ENCODE assay signal across 18 mouse cellular contexts in the genomic region with DNA sequence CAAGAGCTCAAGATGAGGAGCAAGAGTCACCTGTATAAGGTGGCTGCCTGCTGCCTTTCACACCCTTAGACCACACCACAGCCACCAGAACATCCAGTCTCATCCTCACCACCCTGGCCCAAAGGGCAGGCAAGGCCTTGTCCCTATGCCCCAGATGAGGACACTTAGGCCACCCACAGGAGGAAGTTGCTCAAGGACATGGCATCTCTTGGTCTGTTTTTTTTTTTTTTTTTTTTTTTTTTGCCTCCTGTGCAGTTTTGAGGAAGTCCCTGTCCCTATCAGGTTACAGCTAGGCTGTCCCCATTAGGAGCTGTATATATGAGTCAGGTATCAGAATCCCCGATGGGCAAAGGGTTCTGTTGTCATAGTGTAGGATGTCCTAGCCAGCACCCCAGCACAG. TPM values are rescaled to one million over a fixed set of nuclear protein-coding genes. Genes with fewer than 3 reads are reported as not detected.
DNase-seq lines count a peak whose midpoint lies in the region; ATAC-seq lines count a peak whose summit lies in the region.
"Had no signal": no experiment of that assay in that cellular context is flagged by ENCODE, and none has a peak within 500 bp of the region (broad histone marks: within the 10 kb centered on the region; RNA-seq: fewer than 3 reads in every experiment).

No protein-coding gene starts in this region.

- ATAC-seq in common myeloid progenitor, adult 5-6 weeks (replicated peaks; ENCODE audit: low read depth, poor library complexity, severe bottlenecking) = peak; percentile 62
- peak; percentile 59 for ATAC-seq in megakaryocyte, adult 5-6 weeks (ENCODE audit: poor library complexity, severe bottlenecking)
- no peak for ATAC-seq in hindbrain, embryonic 16.5 days
- ATAC-seq: forebrain, embryonic 13.5 days had no signal

- no peak overlapping the region for H3K4me2 ChIP-seq in hindbrain, embryonic 16.5 days (ENCODE audit: low read length)
- H3K4me2 ChIP-seq: embryonic facial prominence, embryonic 13.5 days; forebrain, embryonic 13.5 days; hindbrain, embryonic 14.5 days; limb, embryonic 13.5 days had no signal

- 78% methylated on average over 1 of the region's 1 CpGs for WGBS in hindbrain, embryonic 16.5 days

- H3K9me3 ChIP-seq in hindbrain, embryonic 16.5 days (ENCODE audit: control insufficient read depth, low read length) = no peaks in the 10 kb centered on the region
- H3K9me3 ChIP-seq: embryonic facial prominence, embryonic 13.5 days; forebrain, embryonic 13.5 days; limb, embryonic 13.5 days had no signal

- H3K36me3 ChIP-seq in hindbrain, embryonic 16.5 days (ENCODE audit: control insufficient read depth, insufficient read depth, low read length) = no peaks in the 10 kb centered on the region
- H3K36me3 ChIP-seq: embryonic facial prominence, embryonic 13.5 days; limb, embryonic 13.5 days had no signal

- no peak overlapping the region for H3K9ac ChIP-seq in hindbrain, embryonic 16.5 days (ENCODE audit: low read depth, low read length)
- H3K9ac ChIP-seq: embryonic facial prominence, embryonic 13.5 days; forebrain, embryonic 13.5 days; hindbrain, embryonic 14.5 days; limb, embryonic 13.5 days had no signal

- H3K27ac ChIP-seq in hindbrain, embryonic 16.5 days (ENCODE audit: low read depth, low read length) = no peak overlapping the region
- H3K27ac ChIP-seq: embryonic facial prominence, embryonic 13.5 days; forebrain, embryonic 13.5 days; hindbrain, embryonic 14.5 days; limb, embryonic 13.5 days had no signal

- no peaks in the 10 kb centered on the region for H3K27me3 ChIP-seq in hindbrain, embryonic 16.5 days (replicated peaks; ENCODE audit: control insufficient read depth, insufficient read depth, low read length)
- H3K27me3 ChIP-seq: embryonic facial prominence, embryonic 13.5 days; forebrain, embryonic 13.5 days; limb, embryonic 13.5 days had no signal

- intact Hi-C loops in heart, postnatal 25 days (cut with DNase I) = loop anchor here (2.0 kb wide), 1 partner anchor 14 kb away; no protein-coding TSS in a partner anchor

- H3K4me1 ChIP-seq in hindbrain, embryonic 16.5 days (ENCODE audit: control insufficient read depth, insufficient read depth, low read depth, low read length) = no peaks in the 10 kb centered on the region
- H3K4me1 ChIP-seq: limb, embryonic 13.5 days had no signal

- no peak overlapping the region for H3K4me3 ChIP-seq in hindbrain, embryonic 16.5 days (ENCODE audit: low read length)
- H3K4me3 ChIP-seq: embryonic facial prominence, embryonic 13.5 days; forebrain, embryonic 13.5 days; limb, embryonic 13.5 days had no signal

- DNase-seq in heart, adult 11 months = peak; percentile 93
- no peak for DNase-seq in heart, postnatal 25 days (ENCODE audit: low spot score)
- peak; percentile 94 for DNase-seq in 416B (ENCODE audit: low read depth)
- no peak for DNase-seq in ovary, postnatal 14 days (ENCODE audit: low spot score)
- DNase-seq in frontal cortex, adult 2 months (ENCODE audit: extremely low spot score in 1 of 2, low spot score in 1 of 2) = no peak
- DNase-seq: cerebellum, postnatal 25 days; gastrocnemius, postnatal 14 days; kidney, adult 8-10 months; spleen, adult 18-20 months had no signal

RNA-seq across cellular contexts. Expression of a gene that starts 11.4 kb away (rescaled TPM):
- 100 to 1,000 TPM; 692 to 727 TPM for total RNA-seq in heart, postnatal 25 days (2021)
- total RNA-seq in common myeloid progenitor, adult 5-6 weeks (2017) = 114 and 134 TPM in 2 replicates
- 193 and 197 TPM in 2 replicates for total RNA-seq in megakaryocyte, adult 5-6 weeks (2015)
- 218 and 236 TPM in 2 replicates for total RNA-seq in megakaryocyte, adult 5-6 weeks (2017)
- 356 and 378 TPM in 2 replicates for polyA plus RNA-seq in hindbrain, embryonic 16.5 days (2015; fragmentation: Nextera tagmentation; extraction: Ambion mirVana)
- polyA plus RNA-seq in frontal cortex, adult 2 months (2012; rRNA removed) = 383 and 391 TPM in 2 replicates

RNA-seq across cellular contexts. Expression of a gene that starts 16.8 kb away (rescaled TPM):
- total RNA-seq in heart, postnatal 25 days (2021) = 1 to 10 TPM; 3.0 to 4.1 TPM
- total RNA-seq in common myeloid progenitor, adult 5-6 weeks (2017) = 12.4 and 58.4 TPM in 2 replicates
- not detected in 2 replicates for total RNA-seq in megakaryocyte, adult 5-6 weeks (2015)
- 24.9 and 36.8 TPM in 2 replicates for total RNA-seq in megakaryocyte, adult 5-6 weeks (2017)
- polyA plus RNA-seq in hindbrain, embryonic 16.5 days (2015; fragmentation: Nextera tagmentation; extraction: Ambion mirVana) = 6.4 TPM in 1 of 2 replicates, not detected in the other
- polyA plus RNA-seq in frontal cortex, adult 2 months (2012; rRNA removed) = 0.17 and 0.40 TPM in 2 replicates
- polyA plus RNA-seq: embryonic facial prominence, embryonic 13.5 days; forebrain, embryonic 13.5 days; heart, embryonic 14.5 days; hindbrain, embryonic 14.5 days; limb, embryonic 13.5 days had no signal

RNA-seq across cellular contexts. Expression of a gene that starts 25.7 kb away (rescaled TPM):
- total RNA-seq in heart, postnatal 25 days (2021) = 1 to 10 TPM; 1.8 to 2.0 TPM
- not detected in 2 replicates for total RNA-seq in common myeloid progenitor, adult 5-6 weeks (2017)
- 2.1 and 3.6 TPM in 2 replicates for total RNA-seq in megakaryocyte, adult 5-6 weeks (2015)
- 0.48 and 1.4 TPM in 2 replicates for total RNA-seq in megakaryocyte, adult 5-6 weeks (2017)
- 13.3 and 14.9 TPM in 2 replicates for polyA plus RNA-seq in hindbrain, embryonic 16.5 days (2015; fragmentation: Nextera tagmentation; extraction: Ambion mirVana)
- 36.7 and 45.5 TPM in 2 replicates for polyA plus RNA-seq in frontal cortex, adult 2 months (2012; rRNA removed)

RNA-seq across cellular contexts. Expression of a gene that starts 35.4 kb away (rescaled TPM):
- not detected for total RNA-seq in heart, postnatal 25 days (2021)
- not detected in 2 replicates for total RNA-seq in common myeloid progenitor, adult 5-6 weeks (2017)
- 0.39 TPM in 1 of 2 replicates, not detected in the other for total RNA-seq in megakaryocyte, adult 5-6 weeks (2015)
- not detected in 2 replicates for total RNA-seq in megakaryocyte, adult 5-6 weeks (2017)
- polyA plus RNA-seq in hindbrain, embryonic 16.5 days (2015; fragmentation: Nextera tagmentation; extraction: Ambion mirVana) = not detected in 2 replicates
- not detected in 2 replicates for polyA plus RNA-seq in frontal cortex, adult 2 months (2012; rRNA removed)
- total RNA-seq: gastrocnemius, postnatal 14 days; layer of hippocampus, postnatal 14 days had no signal
- polyA plus RNA-seq: forebrain, embryonic 13.5 days; heart, embryonic 14.5 days; hindbrain, embryonic 14.5 days had no signal

RNA-seq across cellular contexts. Expression of a gene that starts 42.4 kb away (rescaled TPM):
- total RNA-seq in heart, postnatal 25 days (2021) = 1 to 10 TPM; 4.4 to 7.1 TPM
- total RNA-seq in common myeloid progenitor, adult 5-6 weeks (2017) = 1.8 and 3.7 TPM in 2 replicates
- total RNA-seq in megakaryocyte, adult 5-6 weeks (2015) = 18.8 and 20.9 TPM in 2 replicates
- total RNA-seq in megakaryocyte, adult 5-6 weeks (2017) = 25.6 and 27.6 TPM in 2 replicates
- polyA plus RNA-seq in hindbrain, embryonic 16.5 days (2015; fragmentation: Nextera tagmentation; extraction: Ambion mirVana) = 2.0 and 22.5 TPM in 2 replicates
- polyA plus RNA-seq in frontal cortex, adult 2 months (2012; rRNA removed) = 1.7 and 2.0 TPM in 2 replicates

Comparison
In these comparisons a context has a peak if more than half of its experiments do, and no peak if none do; other contexts are left out.
1. DNase-seq: peak in heart, adult 11 months (single experiment) and 416B (single experiment); none in heart, postnatal 25 days (single experiment), ovary, postnatal 14 days (single experiment) and frontal cortex, adult 2 months (0 of 2).